Mouse (Mus musculus): Measurements from ENCODE around the gene Olfr360. TPM values are rescaled to one million over a fixed set of nuclear protein-coding genes. Genes with fewer than 3 reads are reported as not detected.

The Olfr360 gene
- not detected for polyA plus RNA-seq (2017; shearing (Covaris generic))

GRCm38 (mm10) chr2:37065446-37065845 lies at the start of gene Olfr360:
Gene Olfr360 (plus strand): TSS chr2:37065746.

GRCm38 (mm10) chr2:37089190-37089589 lies 23.6 kb downstream of the Olfr360 start, which contains the start of gene Olfr361:
Gene Olfr361 (minus strand): TSS chr2:37089290.

GRCm38 (mm10) chr2:37117810-37118209 lies 52.3 kb downstream of the Olfr360 start, which contains the start of gene Olfr362:
Gene Olfr362 (minus strand): TSS chr2:37117910.

Other genes with a start within 250 kb of the Olfr360 start
- gene Olfr3, start 248.7 kb upstream of the Olfr360 start, polyA plus RNA-seq (2017; shearing (Covaris generic)), result not detected
- gene Olfr350, start 219.4 kb upstream of the Olfr360 start, polyA plus RNA-seq (2017; shearing (Covaris generic)), result not detected
- not detected for gene Olfr351, start 203.1 kb upstream of the Olfr360 start, polyA plus RNA-seq (2017; shearing (Covaris generic))
- not detected for gene Olfr352, start 197.3 kb upstream of the Olfr360 start, polyA plus RNA-seq (2017; shearing (Covaris generic))
- not detected for gene Olfr353, start 172.8 kb upstream of the Olfr360 start, polyA plus RNA-seq (2017; shearing (Covaris generic))
- not detected for gene Olfr354, start 160.1 kb upstream of the Olfr360 start, polyA plus RNA-seq (2017; shearing (Covaris generic))
- not detected for gene Olfr355, start 136.8 kb upstream of the Olfr360 start, polyA plus RNA-seq (2017; shearing (Covaris generic))
- gene Olfr356, start 128.6 kb upstream of the Olfr360 start, polyA plus RNA-seq (2017; shearing (Covaris generic)), result not detected
- not detected for gene Olfr357, start 71.9 kb upstream of the Olfr360 start, polyA plus RNA-seq (2017; shearing (Covaris generic))
- gene Olfr358, start 56.4 kb upstream of the Olfr360 start, polyA plus RNA-seq (2017; shearing (Covaris generic)), result not detected
- not detected for gene Olfr361, start 23.5 kb downstream of the Olfr360 start, polyA plus RNA-seq (2017; shearing (Covaris generic))
- not detected for gene Olfr362, start 52.2 kb downstream of the Olfr360 start, polyA plus RNA-seq (2017; shearing (Covaris generic))
- not detected for gene Olfr364-ps1, start 73.6 kb downstream of the Olfr360 start, polyA plus RNA-seq (2017; shearing (Covaris generic))
- gene Olfr365, start 122.5 kb downstream of the Olfr360 start, polyA plus RNA-seq (2017; shearing (Covaris generic)), result not detected
- not detected for gene Olfr366, start 145.8 kb downstream of the Olfr360 start, polyA plus RNA-seq (2017; shearing (Covaris generic))